Comparison of ENCODE assay signal across 8 mouse cellular contexts in genomic region chr1:119456671-119457527, GRCm38 (mm10). TPM values are rescaled to one million over a fixed set of nuclear protein-coding genes. Genes with fewer than 3 reads are reported as not detected.
A peak's percentile ranks its signal among the peaks of the same experiment; 100 is the strongest.
DNase-seq lines count a peak whose midpoint lies in the region; ATAC-seq and TF ChIP-seq lines count a peak whose summit lies in the region.

No protein-coding gene starts in this region.

- DNase-seq in lung, postnatal 0 days (ENCODE audit: low spot score) = peak; percentile 34
- no peak for DNase-seq in lung, postnatal 4 days
- DNase-seq in embryonic facial prominence, embryonic 14.5 days (ENCODE audit: low spot score) = peak; percentile 75
- DNase-seq in kidney, postnatal 0 days (ENCODE audit: low spot score) = peak; percentile 65
- DNase-seq in splenic B cell, adult 2 months (ENCODE audit: low read depth, low spot score) = peak; percentile 41
- no peak for DNase-seq in adrenal gland, adult 8-10 months
- no peak for DNase-seq in urinary bladder, postnatal 36 days (ENCODE audit: low spot score in 2 of 2)
- no peak for DNase-seq in T-cell, adult 2 months (ENCODE audit: low spot score)

- peak overlapping the region; percentile 41 for H3K4me2 ChIP-seq in lung, postnatal 0 days (replicated peaks; ENCODE audit: low read depth, low read length)
- peak overlapping the region; percentile 41 for H3K4me2 ChIP-seq in embryonic facial prominence, embryonic 14.5 days (ENCODE audit: low read depth, low read length)
- H3K4me2 ChIP-seq in kidney, postnatal 0 days (ENCODE audit: low read length) = peak overlapping the region; percentile 50

- no peak overlapping the region for H3K4me3 ChIP-seq in lung, postnatal 0 days (ENCODE audit: low read depth, low read length)
- no peak overlapping the region for H3K4me3 ChIP-seq in embryonic facial prominence, embryonic 14.5 days (ENCODE audit: low read depth, low read length)
- peak overlapping the region; percentile 9; the same call in 1 of the 2 replicates for H3K4me3 ChIP-seq in kidney, postnatal 0 days (replicated peaks; ENCODE audit: low read depth, low read length)

- no peak for TF ChIP-seq EP300 in lung, postnatal 0 days (IDR thresholded peaks at IDR 0.05)

- H3K9me3 ChIP-seq in lung, postnatal 0 days (ENCODE audit: low read length) = no peaks in the 10 kb centered on the region
- no peaks in the 10 kb centered on the region for H3K9me3 ChIP-seq in embryonic facial prominence, embryonic 14.5 days (ENCODE audit: control insufficient read depth, low read length)
- H3K9me3 ChIP-seq in kidney, postnatal 0 days (replicated peaks; ENCODE audit: low read length) = no peaks in the 10 kb centered on the region

- no peaks in the 10 kb centered on the region for H3K4me1 ChIP-seq in lung, postnatal 0 days (ENCODE audit: insufficient read depth, low read depth, low read length)
- H3K4me1 ChIP-seq in embryonic facial prominence, embryonic 14.5 days (ENCODE audit: control insufficient read depth, insufficient read depth, low read length) = peaks cover 6% of the 10 kb centered on the region
- no peaks in the 10 kb centered on the region for H3K4me1 ChIP-seq in kidney, postnatal 0 days (replicated peaks; ENCODE audit: insufficient read depth, low read length)

- H3K36me3 ChIP-seq in lung, postnatal 0 days (ENCODE audit: insufficient read depth, low read length) = no peaks in the 10 kb centered on the region
- H3K36me3 ChIP-seq in embryonic facial prominence, embryonic 14.5 days (ENCODE audit: control insufficient read depth, insufficient read depth, low read length) = no peaks in the 10 kb centered on the region
- H3K36me3 ChIP-seq in kidney, postnatal 0 days (ENCODE audit: insufficient read depth, low read length) = no peaks in the 10 kb centered on the region
- H3K36me3 ChIP-seq in splenic B cell, adult 2 months (ENCODE audit: control insufficient read depth, insufficient read depth, low read length, poor library complexity, severe bottlenecking) = no peaks in the 10 kb centered on the region

- no peaks in the 10 kb centered on the region for H3K27me3 ChIP-seq in lung, postnatal 0 days (replicated peaks; ENCODE audit: insufficient read depth, low read length)
- no peaks in the 10 kb centered on the region for H3K27me3 ChIP-seq in embryonic facial prominence, embryonic 14.5 days (replicated peaks; ENCODE audit: control insufficient read depth, insufficient read depth, low read length)
- no peaks in the 10 kb centered on the region for H3K27me3 ChIP-seq in kidney, postnatal 0 days (ENCODE audit: insufficient read depth, low read length)
- H3K27me3 ChIP-seq in splenic B cell, adult 2 months (ENCODE audit: control insufficient read depth, insufficient read depth, low read length, poor library complexity, severe bottlenecking) = no peaks in the 10 kb centered on the region

- 31% methylated on average over 19 of the region's 19 CpGs for WGBS in lung, postnatal 0 days
- 24% methylated on average over 19 of the region's 19 CpGs for WGBS in embryonic facial prominence, embryonic 14.5 days
- 5% methylated on average over 19 of the region's 19 CpGs for WGBS in kidney, postnatal 0 days

- no peak overlapping the region for H3K27ac ChIP-seq in lung, postnatal 0 days (ENCODE audit: low read length)
- H3K27ac ChIP-seq in embryonic facial prominence, embryonic 14.5 days (replicated peaks; ENCODE audit: low read depth, low read length) = no peak overlapping the region
- H3K27ac ChIP-seq in kidney, postnatal 0 days = no peak overlapping the region

- ATAC-seq in lung, postnatal 0 days = 0 out of 2 replicates have a peak, but pooled peaks have one; percentile 30
- ATAC-seq in embryonic facial prominence, embryonic 14.5 days (ENCODE audit: low read depth) = peak; percentile 58
- ATAC-seq in kidney, postnatal 0 days (replicated peaks; ENCODE audit: low FRiP score, low read depth) = peak; percentile 66

- H3K9ac ChIP-seq in lung, postnatal 0 days (replicated peaks; ENCODE audit: low read depth) = no peak overlapping the region
- H3K9ac ChIP-seq in embryonic facial prominence, embryonic 14.5 days (ENCODE audit: low read depth, low read length) = no peak overlapping the region; the same call in 1 of the 2 replicates
- no peak overlapping the region for H3K9ac ChIP-seq in kidney, postnatal 0 days (ENCODE audit: low read depth, low read length)

- 0 out of 2 replicates have a peak, but pooled peaks have one; percentile 4 for TF ChIP-seq CTCF in lung, postnatal 0 days (IDR thresholded peaks at IDR 0.05)
- TF ChIP-seq CTCF in kidney, postnatal 0 days (IDR thresholded peaks at IDR 0.05; ENCODE audit: low read depth) = peak; percentile 35; the same call in 1 of the 2 replicates

RNA-seq across cellular contexts. Expression of gene Inhbb, which starts 34.9 kb away (rescaled TPM):
- polyA plus RNA-seq in lung, postnatal 0 days (2015; fragmentation: Nextera tagmentation; extraction: Ambion mirVana) = 2.4 and 2.9 TPM in 2 replicates
- 1.3 TPM in 2 replicates for polyA plus RNA-seq in embryonic facial prominence, embryonic 14.5 days (2014; fragmentation: Nextera tagmentation; extraction: Ambion mirVana)
- polyA plus RNA-seq in kidney, postnatal 0 days (2015; fragmentation: Nextera tagmentation; extraction: Ambion mirVana) = 0.40 and 0.55 TPM in 2 replicates
- 1 to 10 TPM; 4.0 to 4.5 (median 4.2) TPM for total RNA-seq in adrenal gland, adult 8-10 months (2022)

RNA-seq across cellular contexts. Expression of gene Ralb, which starts 47.7 kb away (rescaled TPM):
- 151 and 177 TPM in 2 replicates for polyA plus RNA-seq in lung, postnatal 0 days (2015; fragmentation: Nextera tagmentation; extraction: Ambion mirVana)
- polyA plus RNA-seq in embryonic facial prominence, embryonic 14.5 days (2014; fragmentation: Nextera tagmentation; extraction: Ambion mirVana) = 96.8 and 114 TPM in 2 replicates
- 129 and 141 TPM in 2 replicates for polyA plus RNA-seq in kidney, postnatal 0 days (2015; fragmentation: Nextera tagmentation; extraction: Ambion mirVana)
- 10 to 100 TPM; 61.0 to 78.5 (median 64.7) TPM for total RNA-seq in adrenal gland, adult 8-10 months (2022)

Comparison
In these comparisons a context has a peak if more than half of its experiments do, and no peak if none do; other contexts are left out.
1. DNase-seq: peak in lung, postnatal 0 days (single experiment), embryonic facial prominence, embryonic 14.5 days (single experiment), kidney, postnatal 0 days (single experiment) and splenic B cell, adult 2 months (single experiment); none in lung, postnatal 4 days (0 of 2), adrenal gland, adult 8-10 months (single experiment), urinary bladder, postnatal 36 days (0 of 2) and T-cell, adult 2 months (single experiment).
2. Peak in every context shown above with its lines, with median percentiles within 50 percentile points of each other: ATAC-seq and H3K4me2 ChIP-seq.